Mouse (Mus musculus) MEL (cell line): Measurements from ENCODE around the gene Prss27. TPM values are rescaled to one million over a fixed set of nuclear protein-coding genes. Genes with fewer than 3 reads are reported as not detected.

Experiments
- DNase-seq: peaks from one replicate; pipeline ENCODE4 v3.0.0; 2011; ENCODE audit warnings: low read depth, low spot score
- H3K27ac ChIP-seq: 2 replicates; pipeline ENCODE4 v1.5.1; 2012; ENCODE audit warnings: low read depth, mild to moderate bottlenecking, control low read depth, low read length, moderate library complexity; ENCODE audit not compliant: control insufficient read depth
- H3K27me3 ChIP-seq, 2 experiments: fragments of 150-350 bp in 1 of 2; sonication (generic) in 1 of 2; 2 replicates each; pipeline ENCODE4 v1.6.1; 2012; ENCODE audit warnings: low read length in 2 of 2, mild to moderate bottlenecking in 2 of 2, improper control_type of control experiment in 1 of 2, moderate library complexity in 1 of 2; ENCODE audit not compliant: insufficient read depth in 2 of 2, control insufficient read depth in 1 of 2
- H3K36me3 ChIP-seq, 2 experiments: 2 replicates each; pipeline ENCODE4 v1.6.1; 2012 to 2014; ENCODE audit warnings: low read length in 2 of 2, improper control_type of control experiment in 1 of 2, inconsistent platforms in 1 of 2, mild to moderate bottlenecking in 1 of 2; ENCODE audit not compliant: insufficient read depth in 2 of 2, control insufficient read depth in 1 of 2
- H3K4me1 ChIP-seq, 2 experiments: fragments of 150-350 bp in 1 of 2; sonication (generic) in 1 of 2; 2 replicates each; pipeline ENCODE4 v1.6.1; 2012; ENCODE audit warnings: low read length in 2 of 2, improper control_type of control experiment in 1 of 2, mild to moderate bottlenecking in 1 of 2; ENCODE audit not compliant: insufficient read depth in 2 of 2, control insufficient read depth in 1 of 2
- H3K4me3 ChIP-seq, 2 experiments: fragments of 150-350 bp in 1 of 2; sonication (generic) in 1 of 2; 2 replicates each; pipeline ENCODE4 v1.5.1; 2012; ENCODE audit warnings: low read depth in 2 of 2, low read length in 2 of 2, mild to moderate bottlenecking in 2 of 2, moderate library complexity in 2 of 2, control low read depth in 1 of 2, improper control_type of control experiment in 1 of 2; ENCODE audit not compliant: control insufficient read depth in 1 of 2, insufficient read depth in 1 of 2
- H3K79me2 ChIP-seq: 2 replicates; pipeline ENCODE4 v1.6.1; 2012; ENCODE audit warnings: mild to moderate bottlenecking, low read length, moderate library complexity; ENCODE audit not compliant: control insufficient read depth, poor library complexity, insufficient read depth
- H3K9ac ChIP-seq: 2 replicates; pipeline ENCODE4 v1.6.1; 2012; ENCODE audit warnings: low read depth, mild to moderate bottlenecking, control low read depth, low read length, moderate library complexity; ENCODE audit not compliant: control insufficient read depth, poor library complexity, severe bottlenecking
- H3K9me3 ChIP-seq: fragments of 150-350 bp; sonication (generic); replicated peaks from 2 replicates; pipeline ENCODE4 v1.6.1; 2012; ENCODE audit warnings: mild to moderate bottlenecking, low read length, improper control_type of control experiment, moderate library complexity; ENCODE audit not compliant: insufficient read depth
- BHLHE40 ChIP-seq: IDR thresholded peaks from 2 replicates; pipeline ENCODE4 v1.6.1; 2012; ENCODE audit warnings: low read depth, mild to moderate bottlenecking, inconsistent platforms, low read length, improper control_type of control experiment, borderline replicate concordance
- CHD1 ChIP-seq: IDR thresholded peaks from 2 replicates; pipeline ENCODE4 v1.6.1; 2012; ENCODE audit warnings: low read depth, mild to moderate bottlenecking, inconsistent platforms, low read length, improper control_type of control experiment
- CHD2 ChIP-seq: IDR thresholded peaks from 2 replicates; pipeline ENCODE4 v1.6.1; 2011; ENCODE audit warnings: low read length, improper control_type of control experiment
- CTCF ChIP-seq, 3 experiments: IDR thresholded peaks in 2 of 3; conservative IDR thresholded peaks in 1 of 3; 2 replicates each; pipeline ENCODE4 v1.5.1; 2011 to 2012; ENCODE audit warnings: low read length in 3 of 3, low read depth in 2 of 3, mild to moderate bottlenecking in 2 of 3, improper control_type of control experiment in 1 of 3, inconsistent platforms in 1 of 3, mixed read lengths in 1 of 3, moderate library complexity in 1 of 3; ENCODE audit not compliant: control insufficient read depth in 1 of 3, insufficient read depth in 1 of 3, poor library complexity in 1 of 3, severe bottlenecking in 1 of 3
- E2F4 ChIP-seq: IDR thresholded peaks from 2 replicates; pipeline ENCODE4 v1.6.1; 2011; ENCODE audit warnings: low read depth, low read length, improper control_type of control experiment, borderline replicate concordance
- ELF1 ChIP-seq: IDR thresholded peaks from 2 replicates; pipeline ENCODE4 v1.6.1; 2014; ENCODE audit warnings: low read depth, mild to moderate bottlenecking, inconsistent platforms, low read length, improper control_type of control experiment, moderate library complexity
- EP300 ChIP-seq, 2 experiments: IDR thresholded peaks; 2 replicates each; pipeline ENCODE4 v1.6.1; 2011; ENCODE audit warnings: improper control_type of control experiment in 2 of 2, low read length in 2 of 2, low read depth in 1 of 2, mild to moderate bottlenecking in 1 of 2
- GABPA ChIP-seq: IDR thresholded peaks from 2 replicates; pipeline ENCODE4 v1.6.1; 2012; ENCODE audit warnings: low read depth, mild to moderate bottlenecking, inconsistent platforms, low read length, improper control_type of control experiment, moderate library complexity
- GATA1 ChIP-seq: IDR thresholded peaks from 2 replicates; pipeline ENCODE4 v1.6.1; 2011; ENCODE audit warnings: low read depth, low read length, improper control_type of control experiment
- HCFC1 ChIP-seq: IDR thresholded peaks from 2 replicates; pipeline ENCODE4 v1.6.1; 2012; ENCODE audit warnings: low read depth, mild to moderate bottlenecking, inconsistent platforms, low read length, improper control_type of control experiment, moderate library complexity
- KAT2A ChIP-seq: conservative IDR thresholded peaks from 2 replicates; pipeline ENCODE4 v1.6.1; 2012; ENCODE audit warnings: low read depth, low read length, improper control_type of control experiment, inconsistent platforms
- MAFK ChIP-seq: IDR thresholded peaks from 2 replicates; pipeline ENCODE4 v1.6.1; 2011; ENCODE audit warnings: low read depth, mild to moderate bottlenecking, low read length, improper control_type of control experiment, borderline replicate concordance
- MXI1 ChIP-seq: IDR thresholded peaks from 2 replicates; pipeline ENCODE4 v1.6.1; 2011; ENCODE audit warnings: mild to moderate bottlenecking, low read depth, low read length, improper control_type of control experiment
- MYB ChIP-seq: IDR thresholded peaks from 2 replicates; pipeline ENCODE4 v1.6.1; 2011; ENCODE audit warnings: mild to moderate bottlenecking, low read depth, low read length, improper control_type of control experiment
- NELFE ChIP-seq: IDR thresholded peaks from 2 replicates; pipeline ENCODE4 v1.6.1; 2011; ENCODE audit warnings: low read depth, low read length, improper control_type of control experiment
- POLR2AphosphoS5 ChIP-seq: IDR thresholded peaks from 2 replicates; pipeline ENCODE4 v1.6.1; 2012; ENCODE audit warnings: low read depth, borderline replicate concordance, mild to moderate bottlenecking, inconsistent platforms, low read length, moderate library complexity, mixed read lengths
- RAD21 ChIP-seq: IDR thresholded peaks from 2 replicates; pipeline ENCODE4 v1.6.1; 2011; ENCODE audit warnings: mild to moderate bottlenecking, low read depth, low read length, improper control_type of control experiment
- RCOR1 ChIP-seq: IDR thresholded peaks from 2 replicates; pipeline ENCODE4 v1.6.1; 2012; ENCODE audit warnings: low read depth, mild to moderate bottlenecking, inconsistent platforms, low read length, improper control_type of control experiment
- SIN3A ChIP-seq: IDR thresholded peaks from 2 replicates; pipeline ENCODE4 v1.6.1; 2012; ENCODE audit warnings: low read length, improper control_type of control experiment, inconsistent platforms
- SMC3 ChIP-seq: IDR thresholded peaks from 2 replicates; pipeline ENCODE4 v1.6.1; 2011; ENCODE audit warnings: low read depth, low read length, improper control_type of control experiment
- TAL1 ChIP-seq: IDR thresholded peaks from 2 replicates; pipeline ENCODE4 v1.6.1; 2012; ENCODE audit warnings: mild to moderate bottlenecking, inconsistent platforms, low read length, moderate library complexity, mixed read lengths
- TBP ChIP-seq: IDR thresholded peaks from 2 replicates; pipeline ENCODE4 v1.8.0; 2011; ENCODE audit warnings: low read depth, low read length, improper control_type of control experiment
- TCF12 ChIP-seq: IDR thresholded peaks from 2 replicates; pipeline ENCODE4 v1.6.1; 2014; ENCODE audit warnings: low read depth, mild to moderate bottlenecking, inconsistent platforms, low read length, improper control_type of control experiment, moderate library complexity
- USF1 ChIP-seq: IDR thresholded peaks from 2 replicates; pipeline ENCODE4 v1.6.1; 2014; ENCODE audit warnings: low read depth, mild to moderate bottlenecking, inconsistent platforms, low read length, improper control_type of control experiment, moderate library complexity
- USF2 ChIP-seq, 2 experiments: IDR thresholded peaks; 2 replicates each; pipeline ENCODE4 v1.6.1; 2011 to 2012; ENCODE audit warnings: improper control_type of control experiment in 2 of 2, low read length in 2 of 2, borderline replicate concordance in 1 of 2, inconsistent platforms in 1 of 2, low read depth in 1 of 2, mild to moderate bottlenecking in 1 of 2; ENCODE audit not compliant: insufficient read depth in 1 of 2
- ZC3H11A ChIP-seq: IDR thresholded peaks from 2 replicates; pipeline ENCODE4 v1.6.1; 2012; ENCODE audit warnings: low read depth, mild to moderate bottlenecking, inconsistent platforms, low read length, improper control_type of control experiment
- ZMIZ1 ChIP-seq: IDR thresholded peaks from 2 replicates; pipeline ENCODE4 v1.6.1; 2012; ENCODE audit warnings: low read depth, mild to moderate bottlenecking, inconsistent platforms, low read length, improper control_type of control experiment, moderate library complexity
- ZNF384 ChIP-seq: IDR thresholded peaks from 2 replicates; pipeline ENCODE4 v1.6.1; 2012; ENCODE audit warnings: low read depth, mild to moderate bottlenecking, inconsistent platforms, low read length, improper control_type of control experiment
- polyA plus RNA-seq, 2 experiments: library from polyadenylated mRNA; stranded (reverse) in 1 of 2; unstranded in 1 of 2; fragments of >175 nt in 1 of 2; fragments of >200 nt in 1 of 2; gene quantifications; 2 replicates each; pipeline versions ENCODE4 v1.2.1 to v1.2.4; 2012; ENCODE audit warnings: low replicate concordance in 2 of 2, low read depth in 1 of 2; ENCODE audit not compliant: insufficient read length in 2 of 2, insufficient read depth in 1 of 2, missing spikeins in 1 of 2
- total RNA-seq: library from RNA; depleted of rRNA; stranded (reverse); fragments of 300-350 nt; gene quantifications from 2 replicates; pipeline ENCODE4 v1.2.3, GENCODE M21; 2012

Prss27 gene
- total and polyA plus RNA-seq, 3 experiments, result not detected

DNA sequence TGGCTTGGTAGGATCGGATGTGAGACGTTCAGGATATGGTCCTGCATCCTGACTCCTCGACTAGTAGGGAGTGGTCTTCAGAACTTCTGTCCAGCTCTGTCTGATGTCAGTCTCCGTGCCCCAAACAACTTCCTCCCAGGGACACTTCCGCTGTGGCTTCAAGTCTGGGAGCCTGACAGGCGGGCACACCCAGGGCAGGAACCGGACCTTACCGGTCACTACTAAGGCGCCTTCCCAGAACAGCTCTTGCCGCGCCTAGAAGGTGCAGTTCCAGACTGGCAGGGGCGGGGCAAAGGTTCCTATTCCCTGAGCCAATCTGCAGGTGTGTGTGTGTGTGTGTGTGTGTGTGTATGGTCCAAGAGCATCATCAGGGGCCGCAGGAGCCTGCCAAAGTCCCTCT is 584 bp upstream of the Prss27 start:
- TF ChIP-seq CHD2 (no peak), RCOR1 (no peak), CHD1 (no peak), SMC3 (no peak)
- no peak overlapping the region for H3K4me3 ChIP-seq
- H3K27ac ChIP-seq, result no peak overlapping the region
- no peaks in the 10 kb centered on the region for H3K79me2 ChIP-seq
- H3K27me3 ChIP-seq, result peaks cover 5 to 10% of the 10 kb centered on the region in 2 experiments
- no peaks in the 10 kb centered on the region for H3K36me3 ChIP-seq
- no peak overlapping the region for H3K9ac ChIP-seq
- H3K9me3 ChIP-seq, result no peaks in the 10 kb centered on the region
- H3K4me1 ChIP-seq, result no peaks in the 10 kb centered on the region
- DNase-seq, result no peak

DNA sequence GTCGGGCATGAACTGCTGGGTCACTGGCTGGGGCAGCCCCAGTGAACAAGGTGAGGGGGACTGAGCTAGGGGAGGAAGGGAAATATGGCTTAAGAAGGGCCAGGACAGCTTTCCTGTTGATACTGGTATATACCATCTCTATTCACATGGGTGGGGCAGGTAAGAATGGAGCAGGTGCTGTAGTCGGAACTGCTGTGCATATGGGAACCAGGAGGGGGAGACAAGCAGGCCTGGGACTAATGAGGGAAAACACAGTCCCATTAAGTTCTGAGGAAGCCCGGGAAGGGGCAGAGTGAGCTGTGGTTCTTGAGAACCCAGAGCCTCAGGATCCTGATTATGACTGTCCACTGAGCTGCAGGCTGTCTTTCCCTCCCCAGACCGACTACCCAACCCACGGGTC is 6.5 kb downstream of the Prss27 start:
- Histone ChIP-seq H3K36me3 (no peaks in the 10 kb centered on the region), H3K27me3 (no peaks in the 10 kb centered on the region), H3K27ac (no peak overlapping the region), H3K9me3 (no peaks in the 10 kb centered on the region), H3K4me3 (no peak overlapping the region), H3K9ac (no peak overlapping the region), H3K4me1 (no peaks in the 10 kb centered on the region), H3K79me2 (no peaks in the 10 kb centered on the region)
- no peak for DNase-seq
- no peak for TF ChIP-seq E2F4
- TF ChIP-seq TCF12, result no peak
- TF ChIP-seq TAL1, result no peak
- TF ChIP-seq ELF1, result no peak
- no peak for TF ChIP-seq RCOR1
- TF ChIP-seq USF2 (IDR thresholded peaks at IDR 0.05; ENCODE audit: borderline replicate concordance in 1 of 2, insufficient read depth in 1 of 2, low read depth in 1 of 2, low read length in 2 of 2), result no peak
- no peak for TF ChIP-seq EP300 (IDR thresholded peaks at IDR 0.05; ENCODE audit: low read depth in 1 of 2, low read length in 2 of 2)
- no peak for TF ChIP-seq ZMIZ1
- TF ChIP-seq CTCF (IDR thresholded peaks at IDR 0.05 in 2 of 3, conservative IDR thresholded peaks at IDR 0.05 in 1 of 3; ENCODE audit: control insufficient read depth in 1 of 3, insufficient read depth in 1 of 3, low read depth in 2 of 3, low read length in 3 of 3, poor library complexity in 1 of 3, severe bottlenecking in 1 of 3), result no peak
- no peak for TF ChIP-seq BHLHE40
- no peak for TF ChIP-seq SIN3A
- TF ChIP-seq SMC3, result no peak
- no peak for TF ChIP-seq GATA1
- no peak for TF ChIP-seq GABPA
- TF ChIP-seq TBP, result no peak

DNA sequence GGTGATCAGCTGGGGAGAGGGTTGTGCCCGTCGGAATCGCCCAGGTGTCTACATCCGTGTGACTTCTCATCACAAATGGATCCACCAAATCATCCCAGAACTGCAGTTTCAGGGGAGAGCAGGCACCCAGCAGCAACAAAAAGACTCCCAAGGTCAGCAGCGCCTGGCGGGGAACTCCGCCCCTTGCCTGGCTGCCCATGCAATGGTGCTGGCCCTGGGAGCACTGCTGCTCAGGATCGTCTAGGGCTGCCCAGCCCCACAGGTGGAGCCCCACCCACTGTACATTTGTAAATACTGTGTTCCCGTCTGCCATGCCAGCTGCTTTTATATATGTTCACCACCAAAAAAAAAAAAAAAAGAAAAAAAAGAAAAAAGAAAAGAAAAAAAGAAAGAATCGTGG is 7.7 kb downstream of the Prss27 start:
- Histone ChIP-seq H3K4me1 (no peaks in the 10 kb centered on the region), H3K9me3 (no peaks in the 10 kb centered on the region), H3K4me3 (no peak overlapping the region), H3K36me3 (no peaks in the 10 kb centered on the region), H3K79me2 (no peaks in the 10 kb centered on the region), H3K27me3 (no peaks in the 10 kb centered on the region), H3K27ac (no peak overlapping the region), H3K9ac (no peak overlapping the region)
- DNase-seq, result no peak
- no peak for TF ChIP-seq SIN3A
- no peak for TF ChIP-seq GATA1
- TF ChIP-seq MAFK, result no peak
- TF ChIP-seq CTCF (IDR thresholded peaks at IDR 0.05 in 2 of 3, conservative IDR thresholded peaks at IDR 0.05 in 1 of 3; ENCODE audit: control insufficient read depth in 1 of 3, insufficient read depth in 1 of 3, low read depth in 2 of 3, low read length in 3 of 3, poor library complexity in 1 of 3, severe bottlenecking in 1 of 3), result no peak
- TF ChIP-seq ZNF384, result no peak
- no peak for TF ChIP-seq ELF1
- TF ChIP-seq POLR2AphosphoS5, result no peak
- no peak for TF ChIP-seq MYB
- no peak for TF ChIP-seq ZC3H11A
- TF ChIP-seq USF1, result no peak
- TF ChIP-seq MXI1, result no peak
- no peak for TF ChIP-seq RAD21
- no peak for TF ChIP-seq HCFC1
- TF ChIP-seq KAT2A, result no peak
- no peak for TF ChIP-seq EP300 (IDR thresholded peaks at IDR 0.05; ENCODE audit: low read depth in 1 of 2, low read length in 2 of 2)
- no peak for TF ChIP-seq NELFE
- TF ChIP-seq TBP, result no peak
